Mouse (Mus musculus): ENCODE measurements at regions not wholly inside any gene's neighbourhood (a gene's known extent, or its start where the extent isn't known, plus 50 kb on each side); places are given as distances from the start of the nearest gene placed in this dataset.

DNA sequence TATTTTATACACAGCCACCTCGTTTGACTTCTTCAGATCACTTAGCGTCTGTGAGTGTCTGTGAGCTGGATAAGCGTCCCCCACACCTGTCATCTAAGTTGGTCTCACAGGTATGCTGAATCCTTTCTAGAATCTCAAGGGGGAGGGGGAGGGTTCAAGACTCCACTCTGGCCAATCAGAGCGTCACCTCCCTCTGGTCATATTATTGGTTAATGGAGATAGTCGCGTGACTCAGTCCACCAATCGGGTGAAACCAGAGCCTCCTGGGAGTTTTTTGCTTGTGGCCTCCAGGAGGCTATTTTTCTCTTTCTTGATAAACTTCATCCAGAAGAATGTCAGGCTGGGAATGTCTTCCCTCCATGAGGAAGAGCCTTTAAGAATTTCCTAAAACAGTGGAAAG is 66.8 kb upstream of the Gsc start:
- Histone ChIP-seq H3K27ac (ENCODE audit: insufficient read depth, low read length) (no peak overlapping the region), H3K4me3 (ENCODE audit: insufficient read depth, low read length) (no peak overlapping the region), H3K4me1 (ENCODE audit: control insufficient read depth, insufficient read depth, low read length) (no peaks in the 10 kb centered on the region)
- no peak for TF ChIP-seq CTCF (IDR thresholded peaks at IDR 0.05; ENCODE audit: extremely low read depth, insufficient read depth, low read length)
- TF ChIP-seq POLR2A (IDR thresholded peaks at IDR 0.05; ENCODE audit: extremely low read depth, insufficient read depth, low read length), result no peak

DNA sequence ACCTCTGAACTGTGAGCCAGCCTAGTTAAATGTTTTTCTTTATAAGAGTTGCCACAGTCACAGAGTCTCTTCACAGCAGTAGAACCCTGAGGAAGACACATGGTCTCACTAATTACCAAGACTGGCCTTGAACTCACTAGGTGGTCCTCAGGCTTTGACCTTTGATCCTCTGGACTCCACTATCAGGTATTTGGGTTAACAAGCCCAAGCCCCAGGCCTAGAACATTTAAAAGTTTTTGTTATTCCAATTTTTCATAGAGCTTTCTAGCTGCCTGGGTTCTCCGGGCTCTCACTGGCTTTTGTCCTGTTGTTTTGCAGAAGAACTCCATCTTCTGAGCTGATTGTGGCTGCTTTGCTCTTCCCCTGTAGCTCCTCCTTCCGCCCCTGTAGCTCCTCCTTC is 65.3 kb upstream of the Gsc start:
- Histone ChIP-seq H3K27ac (ENCODE audit: insufficient read depth, low read length) (no peak overlapping the region), H3K4me3 (ENCODE audit: insufficient read depth, low read length) (no peak overlapping the region), H3K4me1 (ENCODE audit: control insufficient read depth, insufficient read depth, low read length) (no peaks in the 10 kb centered on the region)
- TF ChIP-seq CTCF (IDR thresholded peaks at IDR 0.05; ENCODE audit: extremely low read depth, insufficient read depth, low read length), result no peak
- TF ChIP-seq POLR2A (IDR thresholded peaks at IDR 0.05; ENCODE audit: extremely low read depth, insufficient read depth, low read length), result no peak

DNA sequence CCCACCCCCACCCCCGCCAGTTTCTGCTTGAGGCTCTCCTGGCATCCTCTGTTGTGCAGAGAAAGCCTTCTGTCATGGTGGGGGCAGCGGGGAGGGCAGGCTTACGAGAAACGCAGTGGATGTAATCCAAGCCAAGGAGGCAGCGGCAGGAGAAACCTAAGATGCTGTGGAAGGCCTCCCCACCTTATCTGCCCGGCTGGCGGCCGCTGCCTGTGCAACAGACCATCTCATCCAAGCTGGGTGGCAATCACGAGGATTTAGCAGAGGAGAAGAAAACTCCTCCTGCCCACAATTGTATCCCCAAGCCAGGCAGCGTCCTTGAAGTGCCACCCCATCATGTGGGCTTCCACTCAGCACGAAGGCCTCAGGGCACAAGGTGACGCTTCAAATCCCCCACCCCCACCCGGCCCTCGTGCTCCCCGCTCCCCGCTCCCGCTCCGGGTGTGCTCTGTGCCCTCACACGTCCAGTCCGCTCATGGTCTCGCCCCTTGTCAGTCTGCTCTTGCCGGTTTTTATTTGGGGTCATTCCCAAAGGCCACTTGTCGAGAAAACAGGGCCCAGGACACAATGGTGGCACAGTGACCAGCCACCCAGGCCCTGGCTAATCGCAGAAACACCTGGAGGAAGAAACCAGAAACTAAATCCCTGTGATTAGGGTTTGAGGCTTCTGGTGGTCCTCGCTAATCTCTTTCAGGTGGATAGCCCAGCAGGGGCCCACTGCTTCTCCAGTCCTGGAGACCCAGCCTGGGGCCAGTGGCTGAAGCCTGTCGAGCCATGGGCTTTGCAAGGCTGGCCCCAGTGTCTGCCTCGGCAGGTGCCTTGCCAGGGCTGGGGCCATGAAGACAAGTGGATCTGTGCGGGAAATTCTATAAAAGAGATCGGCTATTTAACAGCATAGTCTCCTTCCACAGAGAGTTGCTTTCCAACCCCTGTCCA is 58.6 kb upstream of the Gsc start:
- TF ChIP-seq CTCF (IDR thresholded peaks at IDR 0.05; ENCODE audit: extremely low read depth, insufficient read depth, low read length), result no peak
- TF ChIP-seq POLR2A (IDR thresholded peaks at IDR 0.05; ENCODE audit: extremely low read depth, insufficient read depth, low read length), result no peak
- no peak overlapping the region for H3K27ac ChIP-seq (ENCODE audit: insufficient read depth, low read length)
- no peaks in the 10 kb centered on the region for H3K4me1 ChIP-seq (ENCODE audit: control insufficient read depth, insufficient read depth, low read length)
- no peak overlapping the region for H3K4me3 ChIP-seq (ENCODE audit: insufficient read depth, low read length)

DNA sequence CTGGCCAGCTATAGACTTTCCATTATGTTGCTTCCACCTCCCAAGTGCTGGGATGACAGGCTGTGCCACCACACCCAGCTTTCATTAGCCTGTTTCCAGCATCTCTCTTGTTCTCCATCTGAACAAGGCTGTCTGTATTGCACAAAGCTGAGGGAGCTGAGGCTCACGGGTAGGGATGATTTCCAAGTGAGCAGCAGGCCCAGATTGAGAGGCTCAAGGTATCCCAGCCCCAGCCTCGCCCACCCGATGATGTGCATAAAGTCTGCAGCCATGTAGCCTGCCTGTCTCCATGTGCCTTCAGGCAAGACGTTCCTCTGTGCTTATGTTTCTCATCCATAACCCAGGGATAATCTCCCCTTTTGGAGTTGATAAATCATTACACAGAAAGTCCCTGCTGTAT is 57.5 kb upstream of the Gsc start:
- TF ChIP-seq CTCF (IDR thresholded peaks at IDR 0.05; ENCODE audit: extremely low read depth, insufficient read depth, low read length) (no peak), POLR2A (IDR thresholded peaks at IDR 0.05; ENCODE audit: extremely low read depth, insufficient read depth, low read length) (no peak)
- H3K4me1 ChIP-seq (ENCODE audit: control insufficient read depth, insufficient read depth, low read length), result no peaks in the 10 kb centered on the region
- no peak overlapping the region for H3K27ac ChIP-seq (ENCODE audit: insufficient read depth, low read length)
- H3K4me3 ChIP-seq (ENCODE audit: insufficient read depth, low read length), result no peak overlapping the region
